Mouse (Mus musculus): ENCODE measurements around the gene Pyy.

DNA sequence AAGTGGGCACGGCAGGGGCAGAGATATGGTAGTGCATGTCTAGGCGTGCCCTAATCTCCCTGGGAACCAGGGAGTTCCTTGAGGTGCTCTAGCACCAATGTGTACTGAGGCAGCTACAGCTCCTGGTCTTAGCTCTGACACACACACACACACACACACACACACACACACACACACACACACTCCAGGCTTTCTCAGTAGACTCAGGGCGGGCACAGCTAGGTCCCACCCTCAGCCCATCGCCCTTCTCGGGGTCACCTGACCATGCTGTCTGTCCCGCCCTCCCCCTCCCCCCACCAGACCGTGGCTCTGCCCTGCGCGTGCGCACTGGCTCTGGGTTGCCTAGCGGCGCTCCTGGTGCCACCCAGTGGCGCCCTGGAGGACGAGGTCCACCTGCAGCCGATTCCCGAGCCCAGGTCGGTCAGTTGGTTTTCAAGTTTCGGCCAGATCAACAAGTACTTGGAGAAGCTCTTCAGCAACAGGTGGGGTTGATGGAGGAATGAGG lies 10.7 kb downstream of the Pyy start:
- TF ChIP-seq GATA1 (IDR thresholded peaks at IDR 0.05; ENCODE audit: borderline replicate concordance, low read length), result no peak
- no peak for TF ChIP-seq FLI1 (IDR thresholded peaks at IDR 0.05; ENCODE audit: low read length)
